Mouse (Mus musculus) adrenal gland, postnatal 14 days (tissue): ENCODE measurements around the gene Grasp. TPM values are rescaled to one million over a fixed set of nuclear protein-coding genes. Genes with fewer than 3 reads are reported as not detected.

Source experiments
- DNase-seq: peaks from one replicate; pipeline ENCODE4 v3.0.0; 2021; ENCODE audit warnings: mixed read lengths
- long read RNA-seq, 2 experiments: library from polyadenylated mRNA; stranded (forward); transcript quantifications; one replicate each; pipeline ENCODE4 v2.0.0; 2021
- total RNA-seq: library from RNA; stranded (reverse); gene quantifications from 2 replicates; pipeline ENCODE4 v1.2.3, GENCODE M21; 2021

The Grasp gene
- total RNA-seq: 20.7 and 29.7 TPM in 2 replicates
- long read RNA-seq, experiment 1, transcript Grasp-201 (8 exons, 2,033 nt): major isoform, 38 of 45 reads
- long read RNA-seq, experiment 1, partial matches to known transcripts: 4 of 45 reads
- long read RNA-seq, experiment 1, other reads (novel, unspliced or antisense): 3 of 45 reads
- long read RNA-seq, experiment 2, transcript Grasp-201 (8 exons, 2,033 nt): major isoform, 35 of 45 reads
- long read RNA-seq, experiment 2, partial matches to known transcripts: 3 of 45 reads
- long read RNA-seq, experiment 2, other reads (novel, unspliced or antisense): 7 of 45 reads

GRCm38 (mm10) chr15:101224006-101224906, at the start of gene Grasp:
Gene Grasp, plus strand, starts transcription at chr15:101224188.
- DNase-seq: peak; percentile 95

DNA sequence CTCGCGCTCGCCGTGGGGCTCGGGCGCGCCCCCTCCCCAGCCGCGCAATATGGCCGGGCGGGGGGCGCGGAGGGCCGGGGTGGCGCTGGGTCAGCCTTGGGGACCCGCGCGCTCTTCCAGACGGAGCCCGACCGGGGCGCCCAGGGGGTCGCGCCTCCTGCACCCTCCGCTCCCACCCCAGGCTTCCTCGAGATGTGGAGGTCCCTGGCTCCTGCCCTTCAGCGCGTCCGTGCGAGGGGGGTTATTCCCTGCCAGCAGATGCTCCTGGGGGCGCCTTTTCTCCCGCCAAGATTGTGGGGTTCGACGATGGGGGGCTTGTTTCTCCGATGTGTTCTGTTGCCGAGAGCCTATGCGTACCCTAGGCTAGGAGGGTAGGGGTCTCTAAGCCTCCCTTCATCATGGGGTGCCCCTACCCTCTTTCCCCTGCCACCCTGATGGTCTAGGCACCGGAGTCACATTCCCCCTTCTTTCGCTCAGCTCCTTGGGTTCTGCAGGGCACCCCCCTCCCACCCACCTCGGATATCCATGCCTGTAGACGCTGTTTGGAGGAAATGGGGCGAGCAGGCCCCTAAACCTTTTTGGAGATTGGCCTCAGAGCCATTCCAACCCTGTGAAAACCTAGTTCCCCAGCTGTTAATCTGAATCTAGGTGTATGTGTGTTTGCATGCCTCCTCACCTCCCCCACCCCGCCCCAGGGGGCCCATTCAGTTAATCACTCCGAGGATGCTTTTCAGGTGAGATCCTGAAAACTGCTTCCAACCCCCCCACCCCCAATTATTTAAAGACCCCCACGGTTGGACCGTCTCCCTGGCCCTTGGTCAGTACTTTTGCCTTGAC, 49.5 kb upstream of the Grasp start:
- no peak for DNase-seq

- no peak for DNase-seq
Observed at GRCm38 (mm10) chr15:101175131-101175460, 48.9 kb upstream of the Grasp start.

DNA sequence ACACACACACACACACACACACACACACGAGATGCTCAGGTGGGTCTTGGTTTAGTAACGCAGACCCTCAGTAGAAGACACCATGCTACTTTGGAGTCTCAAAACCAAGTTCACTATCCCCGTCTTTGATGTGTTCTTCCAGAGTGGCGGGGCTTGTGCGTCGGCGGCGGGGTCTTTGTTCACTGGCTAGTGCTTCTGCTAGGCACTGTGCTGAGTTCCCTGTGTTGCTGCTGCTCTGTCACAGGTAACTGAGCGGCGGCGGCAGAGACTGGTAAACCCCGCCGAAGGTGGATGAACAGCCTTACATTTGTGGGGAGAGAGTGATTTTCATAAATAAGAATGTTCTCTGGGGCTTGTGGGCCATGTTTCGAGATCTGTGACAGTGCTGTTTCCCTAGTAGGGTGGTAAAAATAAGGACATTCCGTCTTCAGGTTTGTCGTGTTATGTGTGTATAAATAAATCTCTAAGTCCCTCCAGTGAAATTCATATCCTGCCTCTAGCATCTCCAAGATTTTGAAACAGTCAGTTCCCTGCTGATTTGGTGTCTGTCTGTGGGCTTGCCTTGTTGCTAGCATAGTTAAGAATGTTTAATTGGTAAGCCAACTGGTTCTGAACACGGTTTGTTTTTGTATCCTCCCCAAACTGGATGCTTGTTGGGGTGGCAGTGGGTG, 48.2 kb upstream of the Grasp start:
- no peak for DNase-seq

DNA sequence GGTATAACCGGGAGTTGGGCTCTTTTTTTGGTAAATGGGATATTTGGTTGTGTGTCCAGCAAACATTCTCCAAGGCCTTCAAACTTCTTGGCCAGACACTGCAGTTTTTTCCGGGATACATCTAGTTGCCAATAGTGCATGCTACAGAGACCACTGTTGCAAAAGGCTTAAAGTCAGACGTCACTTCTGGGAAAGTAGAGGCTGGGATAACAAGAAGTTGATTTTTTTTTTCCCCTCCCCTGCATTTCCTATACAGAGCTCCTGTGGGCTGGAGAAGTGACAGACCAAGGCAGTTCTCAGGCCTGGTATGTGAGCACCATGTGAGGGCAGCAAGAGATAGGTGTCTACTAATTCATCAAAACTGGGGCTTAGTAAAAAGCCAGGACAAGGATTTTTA, 47.7 kb upstream of the Grasp start:
- DNase-seq: no peak

GRCm38 (mm10) chr15:101176795-101177691, 46.9 kb upstream of the Grasp start:
- DNase-seq: no peak

GRCm38 (mm10) chr15:101180363-101181105, 43.5 kb upstream of the Grasp start:
- no peak for DNase-seq

DNA sequence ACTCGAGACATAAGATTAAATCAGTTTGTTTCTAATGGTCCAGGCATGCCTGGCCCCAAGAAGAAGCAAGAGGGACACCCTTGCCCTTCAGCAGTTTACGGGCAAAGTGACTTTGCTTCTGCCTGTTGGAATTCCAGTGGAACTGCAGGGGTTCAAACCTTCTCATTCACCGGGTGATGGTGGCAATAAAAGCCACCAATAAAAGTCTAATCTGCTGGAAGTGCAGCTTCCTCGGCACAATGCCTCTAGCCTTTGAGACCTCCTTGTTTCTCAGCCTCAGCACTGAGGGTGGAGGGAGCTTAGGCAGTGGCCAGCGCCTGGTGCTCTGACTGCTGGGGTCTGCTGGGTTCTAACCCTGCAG, 42.9 kb upstream of the Grasp start:
- DNase-seq: no peak

GRCm38 (mm10) chr15:101181500-101181899, 42.5 kb upstream of the Grasp start:
- no peak for DNase-seq

- DNase-seq: no peak
Observed at GRCm38 (mm10) chr15:101182676-101183075, 41.3 kb upstream of the Grasp start.

DNA sequence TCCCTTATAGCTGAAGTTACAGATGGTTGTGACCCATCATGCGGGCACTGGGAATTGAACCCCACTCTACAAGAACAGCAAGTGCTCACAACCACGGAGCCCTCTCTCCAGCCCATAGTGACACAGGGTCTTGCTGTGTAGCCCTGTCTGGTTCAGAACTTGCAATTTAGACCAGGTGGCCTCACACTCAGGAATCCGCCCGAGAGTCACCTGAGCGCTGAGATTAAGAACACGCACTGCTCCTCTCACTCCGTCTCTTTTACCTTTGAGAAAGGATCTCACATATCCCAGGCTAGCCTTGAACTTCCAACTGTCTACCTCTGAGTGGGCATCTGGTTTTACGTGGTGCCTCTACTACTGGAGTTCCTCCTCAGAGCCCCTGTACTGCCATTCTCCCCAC, 39.7 kb upstream of the Grasp start:
- no peak for DNase-seq

DNA sequence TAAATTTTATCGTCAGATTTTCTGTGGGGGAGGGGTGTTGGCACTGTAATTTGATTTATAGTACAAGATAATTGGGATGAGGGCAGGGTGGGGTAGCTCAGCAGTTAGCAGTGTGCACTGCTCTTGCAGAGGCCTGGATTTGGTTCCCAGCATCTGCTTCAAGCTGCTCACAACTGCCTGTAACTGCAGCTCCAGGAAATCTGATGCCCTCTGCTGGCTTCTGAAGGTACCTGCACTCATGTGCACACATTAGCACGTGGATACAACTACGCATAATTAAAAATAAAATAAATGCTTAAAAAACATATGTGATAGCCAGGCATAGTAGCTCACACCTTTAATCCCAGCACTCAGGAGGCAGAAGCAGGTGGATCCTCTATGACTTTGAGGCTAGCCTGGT, 38.4 kb upstream of the Grasp start:
- DNase-seq: no peak

GRCm38 (mm10) chr15:101187907-101188306, 36.1 kb upstream of the Grasp start:
- no peak for DNase-seq

- DNase-seq: no peak
Observed at GRCm38 (mm10) chr15:101189981-101190761, 33.8 kb upstream of the Grasp start.

- DNase-seq: no peak
Observed at GRCm38 (mm10) chr15:101190762-101191150, 33.2 kb upstream of the Grasp start.

GRCm38 (mm10) chr15:101191459-101192259, 32.3 kb upstream of the Grasp start:
- DNase-seq: peak; percentile 83

GRCm38 (mm10) chr15:101192260-101192640, 31.7 kb upstream of the Grasp start:
- DNase-seq: no peak

GRCm38 (mm10) chr15:101192651-101193050, 31.3 kb upstream of the Grasp start:
- no peak for DNase-seq

- DNase-seq: no peak
Observed at GRCm38 (mm10) chr15:101193971-101194370, 30.0 kb upstream of the Grasp start.
